Mouse (Mus musculus): Measurements from ENCODE around the gene Gal3st4. TPM values are rescaled to one million over a fixed set of nuclear protein-coding genes. Genes with fewer than 3 reads are reported as not detected.

Gal3st4 gene
- polyA plus RNA-seq, 1 experiment from 2014 or later = 2.3 TPM

GRCm38 (mm10) chr5:138256966-138257584 lies 15.6 kb downstream of the Gal3st4 start:
- no peak overlapping the region for H3K4me2 ChIP-seq (replicated peaks; ENCODE audit: low read depth, low read length)
- WGBS = 90% methylated on average over 10 of the region's 10 CpGs
- ATAC-seq (ENCODE audit: low FRiP score, low TSS enrichment) = no peak
- no peak overlapping the region for H3K9ac ChIP-seq (replicated peaks; ENCODE audit: low read length)
- no peak overlapping the region for H3K4me3 ChIP-seq (ENCODE audit: low read length)
- H3K4me1 ChIP-seq (ENCODE audit: insufficient read depth, low read length) = peaks cover 15% of the 10 kb centered on the region
- no peak overlapping the region for H3K27ac ChIP-seq (ENCODE audit: low read length)
- no peaks in the 10 kb centered on the region for H3K27me3 ChIP-seq (ENCODE audit: insufficient read depth, low read length)
- peaks cover 34% of the 10 kb centered on the region for H3K36me3 ChIP-seq (ENCODE audit: insufficient read depth, low read length)
- 0 out of 2 replicates have a peak, but pooled peaks cover 4% of the 10 kb centered on the region for H3K9me3 ChIP-seq (ENCODE audit: low read length)

- H3K27me3 ChIP-seq (ENCODE audit: insufficient read depth, low read length) = no peaks in the 10 kb centered on the region
- 12% methylated on average over 7 of the region's 7 CpGs for WGBS
- ATAC-seq (ENCODE audit: low FRiP score, low TSS enrichment) = peak; percentile 24
- H3K4me3 ChIP-seq (ENCODE audit: low read length) = peak overlapping the region; percentile 74
- H3K36me3 ChIP-seq (ENCODE audit: insufficient read depth, low read length) = peaks cover 25% of the 10 kb centered on the region
- H3K9ac ChIP-seq (replicated peaks; ENCODE audit: low read length) = peak overlapping the region; percentile 77
- H3K4me1 ChIP-seq (ENCODE audit: insufficient read depth, low read length) = peaks cover 11% of the 10 kb centered on the region
- peak overlapping the region; percentile 82 for H3K27ac ChIP-seq (ENCODE audit: low read length)
- H3K4me2 ChIP-seq (replicated peaks; ENCODE audit: low read depth, low read length) = peak overlapping the region; percentile 76
- 0 out of 2 replicates have a peak, but pooled peaks cover 4% of the 10 kb centered on the region for H3K9me3 ChIP-seq (ENCODE audit: low read length)
These were observed 16.6 kb downstream of the Gal3st4 start for GRCm38 (mm10) chr5:138256094-138256467.

GRCm38 (mm10) chr5:138255353-138256093 lies 17.1 kb downstream of the Gal3st4 start, which contains the start of gene Lamtor4:
Lamtor4 (plus strand) TSS chr5:138255482.
- peak; percentile 100 for ATAC-seq (ENCODE audit: low FRiP score, low TSS enrichment)
- Histone ChIP-seq H3K9ac (replicated peaks; ENCODE audit: low read length) (peak within 1 kb of the TSS; percentile 78), H3K4me1 (ENCODE audit: insufficient read depth, low read length) (peaks cover 11% of the 10 kb centered on the region), H3K4me2 (replicated peaks; ENCODE audit: low read depth, low read length) (peak within 1 kb of the TSS; percentile 76), H3K27ac (ENCODE audit: low read length) (peak within 1 kb of the TSS; percentile 82), H3K27me3 (ENCODE audit: insufficient read depth, low read length) (no peaks in the 10 kb centered on the region), H3K9me3 (ENCODE audit: low read length) (0 out of 2 replicates have a peak, but pooled peaks cover 4% of the 10 kb centered on the region), H3K4me3 (ENCODE audit: low read length) (peak within 1 kb of the TSS; percentile 74), H3K36me3 (ENCODE audit: insufficient read depth, low read length) (peaks cover 20% of the 10 kb centered on the region)
- WGBS = under 1% methylated on average over 38 of the region's 38 CpGs

- Histone ChIP-seq H3K27me3 (ENCODE audit: insufficient read depth, low read length) (no peaks in the 10 kb centered on the region), H3K4me3 (ENCODE audit: low read length) (no peak overlapping the region), H3K9ac (replicated peaks; ENCODE audit: low read length) (no peak overlapping the region), H3K27ac (ENCODE audit: low read length) (no peak overlapping the region), H3K4me1 (ENCODE audit: insufficient read depth, low read length) (peaks cover 11% of the 10 kb centered on the region), H3K4me2 (replicated peaks; ENCODE audit: low read depth, low read length) (no peak overlapping the region), H3K36me3 (ENCODE audit: insufficient read depth, low read length) (no peaks in the 10 kb centered on the region), H3K9me3 (ENCODE audit: low read length) (0 out of 2 replicates have a peak, but pooled peaks cover 4% of the 10 kb centered on the region)
- ATAC-seq (ENCODE audit: low FRiP score, low TSS enrichment) = no peak
- WGBS = 99% methylated on average over 3 of the region's 3 CpGs
These were observed 19.6 kb downstream of the Gal3st4 start for GRCm38 (mm10) chr5:138253061-138253460.

GRCm38 (mm10) chr5:138251144-138251543 lies 21.5 kb downstream of the Gal3st4 start:
- 81% methylated on average over 12 of the region's 12 CpGs for WGBS
- ATAC-seq (ENCODE audit: low FRiP score, low TSS enrichment) = no peak
- H3K27ac ChIP-seq (ENCODE audit: low read length) = no peak overlapping the region

GRCm38 (mm10) chr5:138241511-138241910 lies 31.1 kb downstream of the Gal3st4 start:
- 35% methylated on average over 2 of the region's 2 CpGs for WGBS
- Histone ChIP-seq H3K9me3 (ENCODE audit: low read length) (no peaks in the 10 kb centered on the region), H3K27me3 (ENCODE audit: insufficient read depth, low read length) (no peaks in the 10 kb centered on the region), H3K36me3 (ENCODE audit: insufficient read depth, low read length) (no peaks in the 10 kb centered on the region), H3K9ac (replicated peaks; ENCODE audit: low read length) (no peak overlapping the region), H3K4me3 (ENCODE audit: low read length) (no peak overlapping the region), H3K4me2 (replicated peaks; ENCODE audit: low read depth, low read length) (no peak overlapping the region), H3K4me1 (ENCODE audit: insufficient read depth, low read length) (no peaks in the 10 kb centered on the region), H3K27ac (ENCODE audit: low read length) (no peak overlapping the region)
- no peak for ATAC-seq (ENCODE audit: low FRiP score, low TSS enrichment)

More at GRCm38 (mm10) chr5:138251144-138251543, 21.5 kb downstream of the Gal3st4 start:
- no peak overlapping the region for H3K4me2 ChIP-seq (replicated peaks; ENCODE audit: low read depth, low read length)
- 0 out of 2 replicates have a peak, but pooled peaks cover 4% of the 10 kb centered on the region for H3K9me3 ChIP-seq (ENCODE audit: low read length)
- no peak overlapping the region for H3K9ac ChIP-seq (replicated peaks; ENCODE audit: low read length)
- no peaks in the 10 kb centered on the region for H3K36me3 ChIP-seq (ENCODE audit: insufficient read depth, low read length)
- H3K27me3 ChIP-seq (ENCODE audit: insufficient read depth, low read length) = no peaks in the 10 kb centered on the region
- no peak overlapping the region for H3K4me3 ChIP-seq (ENCODE audit: low read length)
- peaks cover 6% of the 10 kb centered on the region for H3K4me1 ChIP-seq (ENCODE audit: insufficient read depth, low read length)

GRCm38 (mm10) chr5:138234224-138234623 lies 38.4 kb downstream of the Gal3st4 start:
- ATAC-seq (ENCODE audit: low FRiP score, low TSS enrichment) = no peak
- H3K27ac ChIP-seq (ENCODE audit: low read length) = peak overlapping the region; percentile 89
- H3K9me3 ChIP-seq (ENCODE audit: low read length) = no peaks in the 10 kb centered on the region
- H3K36me3 ChIP-seq (ENCODE audit: insufficient read depth, low read length) = no peaks in the 10 kb centered on the region
- no peak overlapping the region for H3K4me3 ChIP-seq (ENCODE audit: low read length)
- peaks cover 9% of the 10 kb centered on the region for H3K4me1 ChIP-seq (ENCODE audit: insufficient read depth, low read length)
- H3K4me2 ChIP-seq (replicated peaks; ENCODE audit: low read depth, low read length) = no peak overlapping the region
- no peaks in the 10 kb centered on the region for H3K27me3 ChIP-seq (ENCODE audit: insufficient read depth, low read length)
- H3K9ac ChIP-seq (replicated peaks; ENCODE audit: low read length) = no peak overlapping the region

- no peaks in the 10 kb centered on the region for H3K36me3 ChIP-seq (ENCODE audit: insufficient read depth, low read length)
- ATAC-seq (ENCODE audit: low FRiP score, low TSS enrichment) = peak; percentile 63; the same call in 1 of the 2 replicates
- no peak overlapping the region for H3K4me3 ChIP-seq (ENCODE audit: low read length)
- peaks cover 9% of the 10 kb centered on the region for H3K4me1 ChIP-seq (ENCODE audit: insufficient read depth, low read length)
- no peak overlapping the region for H3K9ac ChIP-seq (replicated peaks; ENCODE audit: low read length)
- H3K27ac ChIP-seq (ENCODE audit: low read length) = peak overlapping the region; percentile 89
- no peaks in the 10 kb centered on the region for H3K27me3 ChIP-seq (ENCODE audit: insufficient read depth, low read length)
- 55% methylated on average over 2 of the region's 2 CpGs for WGBS
- no peaks in the 10 kb centered on the region for H3K9me3 ChIP-seq (ENCODE audit: low read length)
- H3K4me2 ChIP-seq (replicated peaks; ENCODE audit: low read depth, low read length) = no peak overlapping the region
These were observed 38.9 kb downstream of the Gal3st4 start for GRCm38 (mm10) chr5:138233778-138234177.

- Histone ChIP-seq H3K9me3 (ENCODE audit: low read length) (no peaks in the 10 kb centered on the region), H3K9ac (replicated peaks; ENCODE audit: low read length) (no peak overlapping the region), H3K4me3 (ENCODE audit: low read length) (no peak overlapping the region), H3K27ac (ENCODE audit: low read length) (no peak overlapping the region), H3K36me3 (ENCODE audit: insufficient read depth, low read length) (no peaks in the 10 kb centered on the region), H3K27me3 (ENCODE audit: insufficient read depth, low read length) (no peaks in the 10 kb centered on the region), H3K4me2 (replicated peaks; ENCODE audit: low read depth, low read length) (no peak overlapping the region), H3K4me1 (ENCODE audit: insufficient read depth, low read length) (peaks cover 5% of the 10 kb centered on the region)
- no peak for ATAC-seq (ENCODE audit: low FRiP score, low TSS enrichment)
- 81% methylated on average over 3 of the region's 3 CpGs for WGBS
These were observed 43.1 kb downstream of the Gal3st4 start for GRCm38 (mm10) chr5:138229511-138229910.

GRCm38 (mm10) chr5:138228026-138228425 lies 44.6 kb downstream of the Gal3st4 start:
- 63% methylated on average over 3 of the region's 3 CpGs for WGBS
- H3K4me2 ChIP-seq (replicated peaks; ENCODE audit: low read depth, low read length) = no peak overlapping the region
- H3K4me3 ChIP-seq (ENCODE audit: low read length) = no peak overlapping the region
- no peaks in the 10 kb centered on the region for H3K9me3 ChIP-seq (ENCODE audit: low read length)
- ATAC-seq (ENCODE audit: low FRiP score, low TSS enrichment) = no peak
- no peak overlapping the region for H3K9ac ChIP-seq (replicated peaks; ENCODE audit: low read length)
- no peaks in the 10 kb centered on the region for H3K36me3 ChIP-seq (ENCODE audit: insufficient read depth, low read length)
- H3K4me1 ChIP-seq (ENCODE audit: insufficient read depth, low read length) = no peaks in the 10 kb centered on the region; the same call in 1 of the 2 replicates
- no peak overlapping the region for H3K27ac ChIP-seq (ENCODE audit: low read length)
- H3K27me3 ChIP-seq (ENCODE audit: insufficient read depth, low read length) = no peaks in the 10 kb centered on the region

Data from kidney, embryonic 16.5 days (tissue).